Mouse (Mus musculus) megakaryocyte-erythroid progenitor cell, adult 5 weeks (primary cell): ENCODE measurements around the gene Cxcr4. TPM values are rescaled to one million over a fixed set of nuclear protein-coding genes. Genes with fewer than 3 reads are reported as not detected.

Experiments
- polyA plus RNA-seq: library from polyadenylated mRNA; stranded (reverse); fragments of >175 nt; gene quantifications from 2 replicates; pipeline ENCODE4 v1.2.3, GENCODE M21; 2012

The Cxcr4 gene
- polyA plus RNA-seq = 5.5 and 7.1 TPM in 2 replicates

DNA sequence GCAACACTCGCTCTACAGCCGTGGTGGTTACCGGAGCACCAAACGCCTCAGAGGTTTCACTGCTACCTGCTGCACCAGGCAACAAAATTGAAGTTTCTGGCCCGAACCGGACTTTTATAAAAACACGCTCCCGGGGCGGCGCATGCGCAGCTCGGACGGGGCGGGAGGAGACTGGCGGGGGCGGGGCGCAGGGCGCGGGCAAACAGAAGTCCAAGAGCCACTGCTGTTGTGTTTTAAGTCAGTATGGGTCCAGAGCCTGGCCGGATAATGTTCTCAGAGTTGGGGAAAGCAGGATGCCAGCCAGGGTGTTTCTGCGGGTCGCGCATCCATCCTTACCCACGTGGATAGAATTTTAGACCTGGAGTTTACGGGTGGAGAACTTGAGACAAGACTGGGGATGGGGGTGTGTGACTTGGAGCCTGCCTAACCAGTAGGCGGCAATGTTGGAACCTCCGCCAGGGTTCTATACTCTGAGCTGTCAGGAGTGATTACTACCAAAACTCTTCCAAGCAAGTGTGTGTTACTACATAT lies at the start of gene Cxcr4:
Gene Cxcr4 (minus strand): TSS at position 83 of the 531 bp plus-strand sequence.

Other genes starting within 250 kb of the Cxcr4 start
- 51.5 and 51.6 TPM in 2 replicates for gene Mcm6, start 232.6 kb downstream of the Cxcr4 start, polyA plus RNA-seq
- gene Dars, start 174.9 kb downstream of the Cxcr4 start, polyA plus RNA-seq = 203 and 230 TPM in 2 replicates